Mouse (Mus musculus) liver, adult (tissue): ENCODE results near the gene Fam155a.

Source experiments
- GATA4 ChIP-seq: IDR thresholded peaks from 2 replicates; pipeline ENCODE4 v1.6.1; 2014; ENCODE audit warnings: mild to moderate bottlenecking, low read length; ENCODE audit not compliant: insufficient replicate concordance

Gene Fam155a

GRCm38 (mm10) chr8:9770999-9771605 is at the start of gene Fam155a:
Gene Fam155a, minus strand, starts transcription at chr8:9771161.
- no peak for TF ChIP-seq GATA4

- no peak for TF ChIP-seq GATA4
These were observed 42.4 kb upstream of the Fam155a start for GRCm38 (mm10) chr8:9813273-9813946.

GRCm38 (mm10) chr8:9810955-9811530 is 40.1 kb upstream of the Fam155a start:
- TF ChIP-seq GATA4 = no peak

- no peak for TF ChIP-seq GATA4
These were observed 37.6 kb upstream of the Fam155a start for GRCm38 (mm10) chr8:9808596-9808995.

DNA sequence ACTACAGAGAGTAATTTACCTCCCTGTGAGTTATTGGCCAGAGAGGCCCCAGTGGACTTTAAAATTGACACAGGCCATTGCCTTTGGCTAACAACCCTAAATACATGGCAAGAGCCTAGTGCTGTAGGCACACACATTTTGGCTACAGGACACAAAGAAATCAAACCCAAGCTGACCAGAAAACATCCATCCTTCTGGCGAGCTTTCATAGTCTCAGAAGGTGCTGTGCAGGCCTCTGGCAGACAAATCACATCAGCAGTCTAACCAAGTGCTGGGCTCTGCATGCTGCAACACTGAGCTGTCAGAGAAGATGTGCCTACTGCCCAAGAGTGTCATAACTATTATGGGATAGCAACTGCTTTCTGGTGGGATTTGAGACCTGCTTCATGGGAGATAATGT is 34.7 kb upstream of the Fam155a start:
- TF ChIP-seq GATA4 = no peak

- no peak for TF ChIP-seq GATA4
These were observed 29.0 kb upstream of the Fam155a start for GRCm38 (mm10) chr8:9799923-9800322.

- TF ChIP-seq GATA4 = no peak
These were observed 26.6 kb upstream of the Fam155a start for GRCm38 (mm10) chr8:9797514-9797913.

- TF ChIP-seq GATA4 = no peak
These were observed 24.8 kb upstream of the Fam155a start for GRCm38 (mm10) chr8:9795724-9796123.

- TF ChIP-seq GATA4 = no peak
These were observed 22.4 kb upstream of the Fam155a start for GRCm38 (mm10) chr8:9793351-9793750.

- TF ChIP-seq GATA4 = no peak
These were observed 9.4 kb upstream of the Fam155a start for GRCm38 (mm10) chr8:9780332-9780731.

GRCm38 (mm10) chr8:9778148-9778547 is 7.2 kb upstream of the Fam155a start:
- no peak for TF ChIP-seq GATA4

GRCm38 (mm10) chr8:9776818-9777217 is 5.9 kb upstream of the Fam155a start:
- no peak for TF ChIP-seq GATA4

- no peak for TF ChIP-seq GATA4
These were observed 1.5 kb upstream of the Fam155a start for GRCm38 (mm10) chr8:9772519-9772840.

DNA sequence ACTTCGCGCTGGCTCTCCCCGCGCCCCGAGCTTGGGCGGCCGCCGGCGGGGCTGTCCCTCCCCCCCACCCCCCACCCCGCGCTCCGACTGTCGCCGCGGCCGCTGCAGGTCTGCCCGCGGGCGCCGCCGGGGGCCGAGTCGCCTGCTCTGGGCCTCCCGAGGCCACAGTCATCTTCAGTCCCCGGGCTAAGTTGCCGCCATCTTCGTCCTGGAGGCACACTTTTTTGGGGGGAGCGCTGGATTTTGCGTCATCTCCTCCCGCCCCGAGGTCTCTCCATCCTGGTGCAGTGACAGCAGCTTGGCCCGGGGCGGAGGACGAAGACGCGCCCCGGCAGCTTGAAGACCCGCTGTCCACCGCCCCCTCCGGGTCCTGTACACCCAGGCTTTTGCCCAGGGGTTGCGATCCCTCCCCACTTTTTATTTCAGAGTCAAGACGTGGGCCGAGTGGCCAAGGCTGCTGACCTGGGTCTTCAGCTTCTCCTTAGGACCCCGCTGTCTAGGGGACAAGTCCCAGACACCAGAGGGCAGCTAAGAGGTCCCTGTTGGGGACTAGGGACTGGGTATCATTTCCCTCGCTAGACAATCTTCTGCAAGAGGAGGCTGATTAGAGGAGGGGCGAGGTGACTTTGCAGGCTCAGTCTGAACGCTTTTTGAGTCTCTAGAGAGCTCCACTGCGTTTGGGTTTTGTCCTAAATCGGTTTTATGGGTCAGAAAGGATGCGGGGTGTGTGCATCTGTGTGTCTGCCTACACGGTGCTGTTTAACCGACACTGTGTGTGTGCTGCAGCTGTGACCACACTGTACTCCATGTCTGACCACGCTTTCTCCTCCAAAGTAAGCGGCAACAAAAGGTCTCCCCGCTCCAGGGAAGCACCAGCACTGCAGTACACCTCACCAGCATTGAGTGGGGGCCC is 901 bp upstream of the Fam155a start:
- no peak for TF ChIP-seq GATA4

GRCm38 (mm10) chr8:9770261-9770998 is 531 bp downstream of the Fam155a start:
- no peak for TF ChIP-seq GATA4

DNA sequence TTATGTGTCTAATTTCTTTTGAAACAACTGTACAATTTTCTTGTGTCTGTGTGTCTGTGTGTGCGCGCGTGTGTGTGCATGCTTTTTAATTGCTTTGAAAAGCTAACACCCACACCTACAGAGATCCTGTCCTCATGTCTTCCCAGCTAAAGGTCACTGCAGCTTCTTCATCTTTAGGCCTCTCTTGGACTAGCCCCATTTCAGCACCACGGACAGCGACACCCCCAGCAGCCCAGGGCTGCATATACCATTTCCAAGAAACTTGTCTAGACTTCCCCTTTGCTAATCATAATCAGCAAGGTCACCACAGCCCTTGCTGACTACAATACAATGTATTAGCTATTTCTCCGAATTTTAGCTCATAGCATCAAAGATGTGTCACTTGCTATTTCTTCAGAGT is 1.9 kb downstream of the Fam155a start:
- TF ChIP-seq GATA4 = no peak

GRCm38 (mm10) chr8:9735169-9735568 is 35.8 kb downstream of the Fam155a start:
- TF ChIP-seq GATA4 = no peak
